Mouse (Mus musculus): ENCODE results near the gene Tmem185a. TPM values are rescaled to one million over a fixed set of nuclear protein-coding genes. Genes with fewer than 3 reads are reported as not detected.
A peak's percentile ranks its signal among the peaks of the same experiment; 100 is the strongest.
"Not testable (repeated sequence)": the region's sequence is repeated elsewhere in the genome, so short reads cannot be mapped to it uniquely, and the experiment has no call there.

Gene Tmem185a
- 48.5 and 57.0 TPM in 2 replicates for polyA plus RNA-seq (2014; fragmentation: Nextera tagmentation; extraction: Ambion mirVana)

DNA sequence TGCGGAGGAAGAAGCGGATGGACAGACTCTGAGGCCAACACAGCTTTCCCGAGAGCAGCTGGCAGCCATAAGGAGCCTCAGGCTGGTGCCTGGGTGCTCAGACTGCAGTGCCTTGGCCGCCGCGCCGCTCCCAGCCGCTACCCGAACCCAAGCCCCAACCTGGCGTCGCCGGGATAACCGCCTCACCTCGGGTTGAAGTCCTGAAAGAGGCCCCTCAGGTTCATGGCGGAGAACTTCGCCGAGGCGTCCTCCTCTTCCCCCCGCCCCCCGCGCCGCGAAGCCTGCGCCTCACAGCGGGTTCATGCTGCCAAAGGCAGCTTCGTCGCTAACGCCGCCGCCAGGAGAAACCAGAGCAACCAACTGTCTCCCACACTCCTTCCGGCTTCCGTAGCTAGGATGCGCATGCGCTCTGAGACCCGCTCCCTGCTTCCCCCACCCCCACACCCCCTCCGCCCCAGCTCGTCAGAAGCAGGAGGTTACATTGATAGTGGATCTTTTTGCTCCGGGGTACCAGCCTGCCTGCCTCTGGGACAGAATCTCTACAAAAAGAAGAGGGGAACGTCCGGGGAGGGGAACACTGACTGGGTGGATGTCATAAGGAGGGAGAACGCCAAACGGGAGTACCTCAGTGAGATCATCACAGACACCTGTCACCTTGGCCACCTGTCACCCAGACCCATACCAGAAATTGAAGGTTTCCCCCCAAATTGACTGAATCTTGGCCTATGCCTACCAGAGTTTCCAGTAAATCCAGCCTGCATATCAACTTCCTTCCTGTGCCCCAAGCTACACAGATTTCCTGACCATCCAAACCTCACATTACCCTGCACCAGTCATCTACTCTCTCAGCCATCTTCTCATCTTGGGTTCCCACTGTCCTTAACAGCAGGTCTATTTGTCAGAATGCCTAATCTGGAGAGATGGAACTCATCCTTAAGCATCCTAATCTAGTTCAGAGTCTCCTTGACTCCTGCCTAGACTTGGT lies at the start of gene Tmem185a:
Tmem185a (minus strand) TSS at position 389 of the 985 bp plus-strand sequence.
- no peaks in the 10 kb centered on the region for H3K4me1 ChIP-seq (replicated peaks; ENCODE audit: control insufficient read depth, insufficient read depth, low read length)
- 20% methylated on average over 22 of the region's 42 CpGs for WGBS
- H3K4me3 ChIP-seq (ENCODE audit: low read depth, low read length) = peak within 1 kb of the TSS; percentile 50
- H3K27me3 ChIP-seq (ENCODE audit: control insufficient read depth, insufficient read depth, low read length) = no peaks in the 10 kb centered on the region
- H3K9ac ChIP-seq (ENCODE audit: low read depth, low read length) = peak within 1 kb of the TSS; percentile 65
- no peaks in the 10 kb centered on the region for H3K36me3 ChIP-seq (ENCODE audit: control insufficient read depth, insufficient read depth, low read length)
- peak within 1 kb of the TSS; percentile 68 for H3K27ac ChIP-seq (ENCODE audit: low read depth, low read length)
- H3K9me3 ChIP-seq (ENCODE audit: control insufficient read depth, low read length) = no peaks in the 10 kb centered on the region
- DNase-seq (ENCODE audit: low spot score) (peak; percentile 85), ATAC-seq (ENCODE audit: low FRiP score) (peak; percentile 94)
- peak within 1 kb of the TSS; percentile 53 for H3K4me2 ChIP-seq (replicated peaks; ENCODE audit: low read depth, low read length)

DNA sequence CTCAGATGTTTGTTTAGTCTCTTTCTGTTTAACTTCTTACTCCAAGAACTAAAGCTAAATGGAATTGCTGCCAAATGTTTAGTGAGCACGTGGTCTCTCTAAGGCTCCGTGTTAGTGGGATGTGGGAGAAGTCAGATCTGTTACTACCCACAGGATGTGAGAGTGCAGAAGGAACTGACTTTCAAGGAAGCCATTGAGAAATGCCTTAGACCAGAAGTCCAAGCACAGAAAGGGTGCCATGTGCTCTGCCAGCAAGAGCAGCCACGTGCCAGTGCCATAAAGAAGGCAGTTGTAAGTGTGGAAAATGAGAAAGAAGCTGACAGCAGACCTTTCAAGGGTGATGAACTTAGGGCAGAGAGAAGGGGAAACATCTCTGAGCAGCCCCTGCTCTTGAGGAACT lies 37.4 kb upstream of the Tmem185a start:
- not testable (repeated sequence) for DNase-seq (ENCODE audit: low spot score); H3K4me3 ChIP-seq (ENCODE audit: low read depth, low read length); H3K4me2 ChIP-seq (replicated peaks; ENCODE audit: low read depth, low read length); H3K36me3 ChIP-seq (ENCODE audit: control insufficient read depth, insufficient read depth, low read length); H3K27ac ChIP-seq (ENCODE audit: low read depth, low read length); H3K4me1 ChIP-seq (replicated peaks; ENCODE audit: control insufficient read depth, insufficient read depth, low read length); H3K9ac ChIP-seq (ENCODE audit: low read depth, low read length); H3K27me3 ChIP-seq (ENCODE audit: control insufficient read depth, insufficient read depth, low read length); H3K9me3 ChIP-seq (ENCODE audit: control insufficient read depth, low read length); ATAC-seq (ENCODE audit: low FRiP score)
- 87% methylated on average over 3 of the region's 3 CpGs for WGBS

DNA sequence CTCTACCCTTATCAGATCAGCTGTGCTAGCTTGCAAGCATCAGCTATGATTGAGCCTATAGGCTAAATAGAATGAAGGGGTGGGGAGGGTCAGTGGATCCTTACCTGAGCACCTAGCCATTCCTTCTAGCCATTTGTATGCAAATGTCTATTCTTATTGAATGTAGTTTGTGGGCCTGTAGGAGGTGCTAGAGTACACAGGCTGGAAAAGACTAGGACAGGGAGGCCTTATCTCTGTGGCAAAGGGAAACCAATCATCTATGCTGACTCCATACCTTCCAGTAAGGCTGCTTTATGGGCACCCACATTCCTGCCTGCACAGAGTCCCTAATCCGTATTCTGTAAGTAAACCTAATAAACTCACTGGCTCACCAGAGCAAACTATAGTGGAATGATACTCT lies 10.3 kb upstream of the Tmem185a start:
- H3K4me3 ChIP-seq (ENCODE audit: low read depth, low read length); H3K27me3 ChIP-seq (ENCODE audit: control insufficient read depth, insufficient read depth, low read length); H3K27ac ChIP-seq (ENCODE audit: low read depth, low read length); DNase-seq (ENCODE audit: low spot score); H3K9me3 ChIP-seq (ENCODE audit: control insufficient read depth, low read length); H3K9ac ChIP-seq (ENCODE audit: low read depth, low read length); H3K36me3 ChIP-seq (ENCODE audit: control insufficient read depth, insufficient read depth, low read length); ATAC-seq (ENCODE audit: low FRiP score); H3K4me2 ChIP-seq (replicated peaks; ENCODE audit: low read depth, low read length); H3K4me1 ChIP-seq (replicated peaks; ENCODE audit: control insufficient read depth, insufficient read depth, low read length): not testable (repeated sequence)
- whole genome bisulfite sequencing = no CpG with 5 or more reads among the region's 1 CpGs

DNA sequence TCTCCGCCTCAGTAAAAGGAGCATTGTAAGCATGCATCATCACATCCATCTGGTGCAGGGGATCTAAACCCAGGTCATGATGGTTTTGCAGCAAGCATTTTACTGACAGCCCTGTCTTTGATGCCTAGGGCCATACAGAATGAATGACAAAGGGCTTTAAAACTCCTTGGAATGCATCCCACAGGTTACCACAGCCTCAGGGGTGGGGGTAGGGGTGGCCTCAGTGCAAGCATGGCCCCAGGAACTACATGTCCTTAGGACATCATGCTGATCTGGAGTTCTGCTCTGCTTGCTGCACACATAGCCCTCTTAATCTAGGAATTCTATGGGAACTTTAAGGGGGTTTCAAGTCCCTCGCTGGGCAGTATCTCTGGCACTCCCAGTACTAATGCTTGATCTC lies 5.2 kb upstream of the Tmem185a start:
- no peaks in the 10 kb centered on the region for H3K27me3 ChIP-seq (ENCODE audit: control insufficient read depth, insufficient read depth, low read length)
- 50% methylated on average over 2 of the region's 2 CpGs for WGBS
- DNase-seq (ENCODE audit: low spot score) = no peak
- no peak for ATAC-seq (ENCODE audit: low FRiP score)
- no peak overlapping the region for H3K9ac ChIP-seq (ENCODE audit: low read depth, low read length)
- no peak overlapping the region for H3K27ac ChIP-seq (ENCODE audit: low read depth, low read length)
- no peak overlapping the region for H3K4me2 ChIP-seq (replicated peaks; ENCODE audit: low read depth, low read length)
- no peaks in the 10 kb centered on the region for H3K36me3 ChIP-seq (ENCODE audit: control insufficient read depth, insufficient read depth, low read length)
- no peaks in the 10 kb centered on the region for H3K9me3 ChIP-seq (ENCODE audit: control insufficient read depth, low read length)
- no peak overlapping the region for H3K4me3 ChIP-seq (ENCODE audit: low read depth, low read length)
- no peaks in the 10 kb centered on the region for H3K4me1 ChIP-seq (replicated peaks; ENCODE audit: control insufficient read depth, insufficient read depth, low read length)

DNA sequence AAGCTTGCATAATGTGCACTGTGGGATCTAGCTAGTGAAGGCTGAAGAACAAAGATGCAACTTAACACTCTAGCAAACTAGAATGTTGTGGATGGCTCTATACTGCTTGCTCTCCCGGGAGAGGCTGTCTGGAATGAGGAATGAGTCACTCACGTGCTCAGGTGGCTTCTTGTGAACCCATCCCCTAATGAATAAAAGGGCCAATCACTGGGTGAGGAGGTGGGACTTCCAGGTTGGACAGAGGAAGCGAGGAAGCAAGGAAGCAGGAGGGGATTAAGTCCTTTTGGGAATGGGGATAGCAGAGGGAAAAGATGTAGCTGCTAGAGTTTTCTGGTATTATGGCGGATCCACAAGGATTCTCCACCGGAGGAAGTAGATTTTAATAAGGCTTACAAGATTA lies 1.7 kb upstream of the Tmem185a start:
- Histone ChIP-seq H3K9ac (ENCODE audit: low read depth, low read length) (no peak overlapping the region), H3K27me3 (ENCODE audit: control insufficient read depth, insufficient read depth, low read length) (no peaks in the 10 kb centered on the region), H3K36me3 (ENCODE audit: control insufficient read depth, insufficient read depth, low read length) (no peaks in the 10 kb centered on the region), H3K4me3 (ENCODE audit: low read depth, low read length) (no peak overlapping the region), H3K4me2 (replicated peaks; ENCODE audit: low read depth, low read length) (no peak overlapping the region), H3K9me3 (ENCODE audit: control insufficient read depth, low read length) (no peaks in the 10 kb centered on the region), H3K27ac (ENCODE audit: low read depth, low read length) (no peak overlapping the region), H3K4me1 (replicated peaks; ENCODE audit: control insufficient read depth, insufficient read depth, low read length) (no peaks in the 10 kb centered on the region)
- WGBS = 67% methylated on average over 5 of the region's 5 CpGs
- no peak for DNase-seq (ENCODE audit: low spot score)
- ATAC-seq (ENCODE audit: low FRiP score) = no peak

DNA sequence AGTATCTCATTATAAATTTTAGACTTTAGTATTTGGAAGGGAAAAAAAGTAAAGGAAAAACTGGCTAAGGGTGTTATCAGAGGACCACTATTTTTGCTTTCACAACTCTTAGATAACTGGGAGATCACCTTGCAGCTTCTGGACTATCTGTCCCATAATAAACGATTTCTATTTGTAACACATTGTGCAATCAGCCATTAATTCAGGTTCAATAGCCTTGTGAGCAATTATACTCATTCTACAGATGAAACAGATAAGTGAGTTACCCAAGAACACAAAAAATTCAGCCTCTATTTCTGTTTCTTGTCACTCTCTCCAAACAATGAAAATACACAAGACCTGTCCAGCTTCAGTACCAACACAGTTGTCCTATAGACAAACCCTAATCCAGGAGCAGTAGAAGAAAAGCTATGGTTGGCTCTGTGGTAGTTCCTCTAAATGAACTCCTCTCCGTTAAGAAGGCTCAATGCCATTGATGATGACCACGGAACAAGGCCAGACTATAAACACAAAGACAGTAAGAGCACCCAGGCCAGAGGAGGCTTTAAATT lies 1.7 kb downstream of the Tmem185a start:
- no peaks in the 10 kb centered on the region for H3K4me1 ChIP-seq (replicated peaks; ENCODE audit: control insufficient read depth, insufficient read depth, low read length)
- no peaks in the 10 kb centered on the region for H3K27me3 ChIP-seq (ENCODE audit: control insufficient read depth, insufficient read depth, low read length)
- no peak overlapping the region for H3K27ac ChIP-seq (ENCODE audit: low read depth, low read length)
- no peak overlapping the region for H3K9ac ChIP-seq (ENCODE audit: low read depth, low read length)
- peak overlapping the region; percentile 53; the same call in 1 of the 2 replicates for H3K4me2 ChIP-seq (replicated peaks; ENCODE audit: low read depth, low read length)
- H3K4me3 ChIP-seq (ENCODE audit: low read depth, low read length) = no peak overlapping the region; the same call in 1 of the 2 replicates
- WGBS = 87% methylated on average over 3 of the region's 3 CpGs
- ATAC-seq (ENCODE audit: low FRiP score) = no peak
- no peak for DNase-seq (ENCODE audit: low spot score)
- no peaks in the 10 kb centered on the region for H3K9me3 ChIP-seq (ENCODE audit: control insufficient read depth, low read length)
- no peaks in the 10 kb centered on the region for H3K36me3 ChIP-seq (ENCODE audit: control insufficient read depth, insufficient read depth, low read length)

DNA sequence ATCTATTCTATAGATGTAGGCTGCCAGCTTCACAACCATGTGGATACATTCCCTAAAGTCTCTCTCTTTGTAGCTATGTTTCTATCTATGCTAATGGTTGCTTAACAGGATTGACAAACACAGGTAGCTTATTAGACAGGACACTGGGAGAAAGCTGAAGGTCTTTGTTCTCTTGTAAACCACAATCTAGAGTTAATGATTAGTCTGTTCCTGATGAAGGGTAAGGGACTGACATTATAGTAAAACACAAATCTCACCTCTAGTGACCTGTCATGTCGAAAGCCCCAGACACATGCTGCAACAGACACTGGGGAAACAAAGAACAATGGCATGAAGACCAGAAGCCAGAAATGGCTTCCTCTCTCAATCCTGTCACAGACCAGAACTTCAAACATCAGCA lies 10.1 kb downstream of the Tmem185a start:
- no peak overlapping the region for H3K27ac ChIP-seq (ENCODE audit: low read depth, low read length)
- no peak overlapping the region for H3K9ac ChIP-seq (ENCODE audit: low read depth, low read length)
- no peak overlapping the region for H3K4me3 ChIP-seq (ENCODE audit: low read depth, low read length)
- no peaks in the 10 kb centered on the region for H3K9me3 ChIP-seq (ENCODE audit: control insufficient read depth, low read length)
- H3K4me2 ChIP-seq (replicated peaks; ENCODE audit: low read depth, low read length) = no peak overlapping the region
- H3K27me3 ChIP-seq (ENCODE audit: control insufficient read depth, insufficient read depth, low read length) = no peaks in the 10 kb centered on the region
- ATAC-seq (ENCODE audit: low FRiP score) = no peak
- DNase-seq (ENCODE audit: low spot score) = no peak
- H3K36me3 ChIP-seq (ENCODE audit: control insufficient read depth, insufficient read depth, low read length) = no peaks in the 10 kb centered on the region
- WGBS = 62% methylated on average over 1 of the region's 1 CpGs
- H3K4me1 ChIP-seq (replicated peaks; ENCODE audit: control insufficient read depth, insufficient read depth, low read length) = no peaks in the 10 kb centered on the region

DNA sequence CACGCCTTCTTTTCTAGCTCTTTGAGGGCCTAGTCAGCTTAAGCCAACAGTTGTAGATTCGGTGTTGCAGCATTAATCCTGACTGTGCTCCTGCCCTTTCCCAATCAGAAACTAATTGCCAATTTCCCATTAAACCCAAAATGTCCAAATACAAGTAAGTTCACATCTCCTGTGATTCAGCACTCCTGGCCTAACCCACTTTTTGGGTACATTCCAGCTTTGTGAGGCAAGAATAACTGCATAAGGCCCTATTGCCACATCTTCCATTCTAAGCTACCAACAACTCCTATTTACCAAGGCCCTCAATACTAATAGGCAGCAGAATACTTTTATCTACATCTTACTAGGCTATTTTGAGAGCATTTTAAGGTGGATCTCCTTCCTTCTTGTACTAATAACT lies 11.5 kb downstream of the Tmem185a start:
- no peak overlapping the region for H3K4me2 ChIP-seq (replicated peaks; ENCODE audit: low read depth, low read length)
- ATAC-seq (ENCODE audit: low FRiP score) = no peak
- 79% methylated on average over 2 of the region's 2 CpGs for WGBS

DNA sequence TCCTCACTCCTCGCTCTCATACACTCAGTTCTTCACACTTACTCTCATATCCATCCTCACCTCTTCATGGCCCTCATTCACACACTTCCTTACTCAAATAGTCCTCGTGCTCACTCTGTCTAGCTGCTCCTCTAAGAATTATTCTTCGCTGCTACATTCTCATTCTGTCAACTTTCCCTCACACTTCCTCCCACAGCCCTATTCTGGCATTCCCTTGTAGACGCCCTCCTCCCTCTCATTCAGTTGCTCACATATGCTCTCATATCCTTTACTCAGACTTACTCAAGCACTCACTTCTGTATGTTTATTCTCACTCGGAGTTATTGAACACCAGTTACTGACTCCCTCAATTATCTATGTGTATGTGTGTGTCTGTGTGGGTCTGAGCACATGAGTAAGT lies 13.4 kb downstream of the Tmem185a start:
- Histone ChIP-seq H3K4me2 (replicated peaks; ENCODE audit: low read depth, low read length) (no peak overlapping the region), H3K9me3 (ENCODE audit: control insufficient read depth, low read length) (no peaks in the 10 kb centered on the region), H3K27me3 (ENCODE audit: control insufficient read depth, insufficient read depth, low read length) (no peaks in the 10 kb centered on the region), H3K4me1 (replicated peaks; ENCODE audit: control insufficient read depth, insufficient read depth, low read length) (no peaks in the 10 kb centered on the region), H3K36me3 (ENCODE audit: control insufficient read depth, insufficient read depth, low read length) (no peaks in the 10 kb centered on the region), H3K9ac (ENCODE audit: low read depth, low read length) (no peak overlapping the region), H3K27ac (ENCODE audit: low read depth, low read length) (no peak overlapping the region), H3K4me3 (ENCODE audit: low read depth, low read length) (no peak overlapping the region)
- 88% methylated on average over 5 of the region's 5 CpGs for WGBS
- no peak for DNase-seq (ENCODE audit: low spot score)
- ATAC-seq (ENCODE audit: low FRiP score) = no peak

More for the DNA sequence above, 11.5 kb downstream of the Tmem185a start:
- no peaks in the 10 kb centered on the region for H3K9me3 ChIP-seq (ENCODE audit: control insufficient read depth, low read length)
- no peak overlapping the region for H3K27ac ChIP-seq (ENCODE audit: low read depth, low read length)
- H3K27me3 ChIP-seq (ENCODE audit: control insufficient read depth, insufficient read depth, low read length) = no peaks in the 10 kb centered on the region
- DNase-seq (ENCODE audit: low spot score) = no peak
- no peaks in the 10 kb centered on the region for H3K36me3 ChIP-seq (ENCODE audit: control insufficient read depth, insufficient read depth, low read length)
- no peak overlapping the region for H3K9ac ChIP-seq (ENCODE audit: low read depth, low read length)
- H3K4me1 ChIP-seq (replicated peaks; ENCODE audit: control insufficient read depth, insufficient read depth, low read length) = no peaks in the 10 kb centered on the region
- no peak overlapping the region for H3K4me3 ChIP-seq (ENCODE audit: low read depth, low read length)
